Mouse (Mus musculus) midbrain, embryonic 15.5 days (tissue): ENCODE measurements at regions not wholly inside any gene's neighbourhood (a gene's known extent, or its start where the extent isn't known, plus 50 kb on each side); places are given as distances from the start of the nearest gene placed in this dataset.

Experiments used
- ATAC-seq: fragments of 200-750 bp; cut with Nextera tagmentation; replicated peaks from 2 replicates; pipeline ENCODE4 v1.8.0; 2017; ENCODE audit warnings: moderate TSS enrichment
- H3K27ac ChIP-seq: fragments of 300-500 bp; sonication (generic); 2 replicates; pipeline ENCODE4 v1.5.1; 2015; ENCODE audit warnings: mild to moderate bottlenecking, inconsistent platforms
- H3K27me3 ChIP-seq: fragments of 300-500 bp; sonication (generic); replicated peaks from 2 replicates; pipeline ENCODE4 v1.6.1; 2015; ENCODE audit warnings: inconsistent platforms
- H3K36me3 ChIP-seq: fragments of 300-500 bp; sonication (generic); replicated peaks from 2 replicates; pipeline ENCODE4 v1.6.1; 2015; ENCODE audit warnings: inconsistent platforms
- H3K4me1 ChIP-seq: fragments of 300-500 bp; sonication (generic); 2 replicates; pipeline ENCODE4 v1.6.1; 2015; ENCODE audit warnings: inconsistent platforms
- H3K4me2 ChIP-seq: fragments of 300-500 bp; sonication (generic); 2 replicates; pipeline ENCODE4 v1.6.1; 2015; ENCODE audit warnings: inconsistent platforms, mild to moderate bottlenecking, moderate library complexity
- H3K4me3 ChIP-seq: fragments of 300-500 bp; sonication (generic); 2 replicates; pipeline ENCODE4 v1.5.1; 2015; ENCODE audit warnings: mild to moderate bottlenecking, inconsistent platforms
- H3K9ac ChIP-seq: fragments of 300-500 bp; sonication (generic); 2 replicates; pipeline ENCODE4 v1.6.1; 2015; ENCODE audit warnings: mild to moderate bottlenecking, inconsistent platforms
- H3K9me3 ChIP-seq: fragments of 300-500 bp; sonication (generic); 2 replicates; pipeline ENCODE4 v1.6.1; 2016; ENCODE audit warnings: inconsistent platforms
- WGBS: fragments of 180-500 bp; shearing (Covaris S2); methylation state at CpG from one replicate; pipeline ENCODE4 v1.1.7; 2015; ENCODE audit warnings: mixed read lengths; 5-methylcytosine and 5-hydroxymethylcytosine counted together

DNA sequence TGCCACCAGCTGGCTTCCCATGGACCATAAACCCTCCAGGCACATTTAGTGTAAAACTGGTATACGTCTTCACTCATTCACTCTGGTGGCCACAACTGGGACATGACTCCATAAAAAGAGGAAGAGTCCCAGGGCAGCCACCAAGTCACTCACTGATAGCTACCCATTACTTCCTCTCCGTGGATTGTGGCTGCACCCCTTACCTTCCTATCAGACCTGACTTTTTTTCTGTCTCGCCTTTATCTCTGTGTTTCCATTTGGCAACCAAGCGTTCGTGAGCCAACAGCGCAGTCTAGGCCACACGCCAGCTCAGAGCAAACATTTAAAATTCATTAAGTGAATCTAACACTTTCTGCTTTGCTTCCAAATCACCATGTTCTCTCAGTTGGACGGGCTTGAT is 53.9 kb upstream of the Slc44a1 start:
- Histone ChIP-seq H3K9me3 (no peaks in the 10 kb centered on the region), H3K27me3 (no peaks in the 10 kb centered on the region), H3K9ac (no peak overlapping the region), H3K4me1 (no peaks in the 10 kb centered on the region), H3K36me3 (no peaks in the 10 kb centered on the region), H3K4me3 (no peak overlapping the region), H3K27ac (no peak overlapping the region), H3K4me2 (no peak overlapping the region)
- WGBS: 88% methylated on average over 8 of the region's 8 CpGs
- ATAC-seq: no peak

DNA sequence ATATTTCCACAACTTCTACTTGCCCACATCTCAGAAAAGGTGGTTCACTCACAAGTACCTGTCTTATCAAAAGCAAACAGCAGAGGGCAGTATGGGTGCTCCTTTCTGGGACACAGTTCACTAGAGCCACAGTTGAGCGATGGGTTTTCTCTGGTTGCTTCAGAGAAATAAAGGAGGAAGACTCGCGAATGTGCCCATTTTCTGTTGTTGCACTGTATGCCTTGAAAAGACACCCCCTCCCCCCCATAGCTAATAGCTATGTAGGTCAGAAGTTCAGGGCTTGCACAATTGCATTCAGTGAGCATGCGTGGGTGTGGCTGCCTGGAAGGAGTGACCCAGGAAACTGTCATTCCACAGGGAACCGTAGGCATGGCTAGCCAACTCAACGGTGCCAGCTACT is 55.5 kb upstream of the Slc44a1 start:
- H3K9me3 ChIP-seq: no peaks in the 10 kb centered on the region
- H3K36me3 ChIP-seq: no peaks in the 10 kb centered on the region
- no peak overlapping the region for H3K4me3 ChIP-seq
- peak overlapping the region; percentile 17; the same call in 1 of the 2 replicates for H3K4me2 ChIP-seq
- 35% methylated on average over 6 of the region's 6 CpGs for WGBS
- no peak overlapping the region for H3K27ac ChIP-seq
- no peak overlapping the region for H3K9ac ChIP-seq
- no peaks in the 10 kb centered on the region for H3K27me3 ChIP-seq
- no peaks in the 10 kb centered on the region for H3K4me1 ChIP-seq
- ATAC-seq: peak; percentile 50

DNA sequence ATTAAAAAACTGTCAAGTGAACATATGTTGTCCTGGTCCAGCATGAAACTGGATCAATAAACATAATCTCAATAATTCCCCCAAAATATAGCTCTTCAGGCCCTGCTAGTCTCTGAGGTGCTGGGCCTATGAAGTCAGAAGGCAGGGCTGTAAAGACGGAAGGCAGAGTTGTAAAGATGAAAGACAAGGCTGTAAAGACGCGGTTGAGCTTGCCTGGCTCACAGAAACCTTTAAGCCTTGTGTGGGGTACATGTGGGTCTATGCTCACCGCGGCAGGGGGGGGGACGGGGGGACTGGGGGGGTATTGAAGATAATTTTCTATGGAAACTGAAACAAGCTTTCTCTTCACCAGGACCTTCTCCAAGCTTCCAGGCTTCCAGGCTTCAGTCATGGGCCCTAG is 56.1 kb upstream of the Slc44a1 start:
- no peak overlapping the region for H3K27ac ChIP-seq
- 89% methylated on average over 6 of the region's 6 CpGs for WGBS
- no peak overlapping the region for H3K9ac ChIP-seq
- no peak overlapping the region for H3K4me2 ChIP-seq
- H3K27me3 ChIP-seq: no peaks in the 10 kb centered on the region
- no peaks in the 10 kb centered on the region for H3K4me1 ChIP-seq
- no peaks in the 10 kb centered on the region for H3K9me3 ChIP-seq
- 0 out of 2 replicates have a peak, but pooled peaks have one; percentile 9 for ATAC-seq
- no peak overlapping the region for H3K4me3 ChIP-seq
- H3K36me3 ChIP-seq: no peaks in the 10 kb centered on the region

DNA sequence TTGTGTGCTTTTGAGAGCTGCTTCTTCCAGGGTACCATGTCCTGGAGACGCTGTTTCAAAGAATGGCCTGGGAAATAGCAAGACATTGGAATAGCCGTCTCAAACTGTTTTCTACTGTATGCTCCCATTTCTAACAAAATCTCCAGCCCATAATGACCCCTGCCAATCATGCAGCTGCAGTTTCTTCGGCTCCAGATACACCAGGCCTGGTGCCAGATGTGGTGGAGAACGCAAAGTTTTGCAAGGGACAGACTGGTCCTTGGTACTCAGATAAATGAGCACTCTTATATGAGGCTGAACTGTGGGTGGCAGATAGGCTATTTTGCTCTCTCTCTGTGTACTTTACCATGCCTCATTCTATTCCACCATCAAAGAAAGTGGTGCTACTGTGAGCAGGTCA is 58.2 kb upstream of the Slc44a1 start:
- Histone ChIP-seq H3K4me3 (no peak overlapping the region), H3K36me3 (no peaks in the 10 kb centered on the region), H3K4me1 (no peaks in the 10 kb centered on the region), H3K27ac (no peak overlapping the region), H3K9ac (no peak overlapping the region), H3K4me2 (no peak overlapping the region), H3K9me3 (no peaks in the 10 kb centered on the region), H3K27me3 (no peaks in the 10 kb centered on the region)
- 62% methylated on average over 4 of the region's 4 CpGs for WGBS
- ATAC-seq: peak; percentile 51; the same call in 1 of the 2 replicates

DNA sequence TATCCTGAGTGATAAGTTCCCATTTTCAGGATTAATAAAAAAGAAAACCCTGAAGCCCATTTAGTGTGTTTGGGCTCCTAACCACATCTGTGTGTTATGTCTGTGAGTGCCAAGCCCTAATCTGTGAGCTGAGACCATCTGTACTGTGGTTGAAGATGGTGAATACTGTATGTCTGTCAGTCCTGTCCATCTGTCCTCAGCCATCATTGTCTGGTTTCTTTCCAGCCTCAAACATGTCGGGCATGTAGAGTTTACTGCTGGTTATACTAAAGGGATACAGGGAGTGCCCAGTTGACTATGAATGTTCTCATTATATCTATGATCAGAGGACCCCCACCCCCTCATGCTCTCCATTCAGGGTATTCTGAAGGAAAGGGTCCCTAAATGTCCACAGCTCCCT is 60.4 kb upstream of the Slc44a1 start:
- no peak overlapping the region for H3K9ac ChIP-seq
- no peaks in the 10 kb centered on the region for H3K27me3 ChIP-seq
- H3K9me3 ChIP-seq: no peaks in the 10 kb centered on the region
- H3K36me3 ChIP-seq: no peaks in the 10 kb centered on the region
- no peak for ATAC-seq
- no peak overlapping the region for H3K4me3 ChIP-seq
- 84% methylated on average over 1 of the region's 1 CpGs for WGBS
- H3K4me2 ChIP-seq: no peak overlapping the region
- no peak overlapping the region for H3K27ac ChIP-seq
- H3K4me1 ChIP-seq: no peaks in the 10 kb centered on the region

DNA sequence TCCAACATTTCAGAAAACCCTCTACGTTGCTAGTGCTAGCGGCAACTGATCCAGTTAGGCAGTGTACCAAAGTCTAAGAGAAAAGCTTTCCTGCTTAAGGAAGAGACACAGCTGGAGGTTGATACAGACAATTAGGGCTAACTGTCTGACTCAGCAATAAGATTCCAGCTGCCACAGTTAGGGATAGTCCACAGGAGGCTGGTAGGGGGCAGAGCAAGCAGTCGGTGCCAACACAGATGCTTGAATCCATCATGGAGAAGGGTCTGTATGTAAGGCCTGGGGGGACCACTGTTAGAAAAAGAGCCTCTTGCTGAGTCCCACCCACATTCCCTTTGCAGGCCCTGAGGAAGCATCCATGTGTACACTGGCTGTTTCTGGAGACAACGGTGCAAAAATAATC is 63.2 kb upstream of the Slc44a1 start:
- Histone ChIP-seq H3K9ac (no peak overlapping the region), H3K36me3 (no peaks in the 10 kb centered on the region), H3K4me2 (no peak overlapping the region), H3K27me3 (no peaks in the 10 kb centered on the region), H3K9me3 (no peaks in the 10 kb centered on the region), H3K27ac (no peak overlapping the region), H3K4me3 (no peak overlapping the region), H3K4me1 (no peaks in the 10 kb centered on the region)
- no peak for ATAC-seq
- 68% methylated on average over 4 of the region's 4 CpGs for WGBS

DNA sequence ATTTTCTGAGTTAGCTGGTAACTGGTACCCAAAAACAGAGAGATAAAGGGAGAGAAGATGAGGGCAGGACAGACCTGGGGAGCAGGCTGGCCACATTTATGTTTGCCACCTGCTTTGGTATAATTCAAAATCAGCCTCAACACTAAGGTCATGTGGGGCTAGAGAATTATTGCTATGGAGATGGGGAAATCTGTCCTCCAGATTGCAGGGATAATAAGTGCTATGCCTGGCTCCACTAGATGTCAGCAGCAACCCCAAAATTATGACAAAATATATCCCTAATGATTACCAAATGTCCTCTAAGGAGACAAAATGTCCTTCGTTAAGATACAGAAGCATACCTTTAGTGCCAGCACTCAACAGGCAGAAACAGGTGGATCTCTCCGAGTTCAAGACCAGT is 83.8 kb upstream of the Slc44a1 start:
- no peak for ATAC-seq
- 73% methylated on average over 2 of the region's 2 CpGs for WGBS

DNA sequence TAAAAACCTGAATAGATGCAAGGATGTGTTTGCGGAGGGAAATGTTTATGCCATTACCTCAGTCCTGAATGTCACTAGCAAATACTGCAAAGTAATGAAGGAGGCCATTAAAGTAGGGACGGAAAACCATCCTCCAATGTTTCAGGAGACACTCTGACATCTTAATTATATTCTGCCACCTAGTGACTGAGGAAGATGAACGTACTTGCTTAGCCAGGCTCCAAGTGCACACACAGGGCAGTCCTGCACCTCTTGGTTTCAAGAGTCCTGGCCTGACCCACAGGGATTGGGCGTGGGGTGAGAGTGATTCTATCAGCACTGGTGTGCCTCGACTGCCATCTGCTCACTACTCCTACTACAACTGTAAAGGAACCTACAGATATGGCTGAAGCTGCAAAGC is 85.3 kb upstream of the Slc44a1 start:
- Histone ChIP-seq H3K36me3 (no peaks in the 10 kb centered on the region), H3K4me1 (0 out of 2 replicates have a peak, but pooled peaks cover 2% of the 10 kb centered on the region), H3K27ac (no peak overlapping the region), H3K27me3 (no peaks in the 10 kb centered on the region), H3K9me3 (no peaks in the 10 kb centered on the region), H3K4me3 (no peak overlapping the region), H3K4me2 (no peak overlapping the region), H3K9ac (no peak overlapping the region)
- ATAC-seq: peak; percentile 70; the same call in 1 of the 2 replicates
- WGBS: 31% methylated on average over 5 of the region's 5 CpGs

More for the DNA sequence above, 83.8 kb upstream of the Slc44a1 start:
- Histone ChIP-seq H3K4me2 (no peak overlapping the region), H3K4me1 (0 out of 2 replicates have a peak, but pooled peaks cover 2% of the 10 kb centered on the region), H3K9ac (no peak overlapping the region), H3K4me3 (no peak overlapping the region), H3K27me3 (no peaks in the 10 kb centered on the region), H3K36me3 (no peaks in the 10 kb centered on the region), H3K9me3 (no peaks in the 10 kb centered on the region), H3K27ac (no peak overlapping the region)

DNA sequence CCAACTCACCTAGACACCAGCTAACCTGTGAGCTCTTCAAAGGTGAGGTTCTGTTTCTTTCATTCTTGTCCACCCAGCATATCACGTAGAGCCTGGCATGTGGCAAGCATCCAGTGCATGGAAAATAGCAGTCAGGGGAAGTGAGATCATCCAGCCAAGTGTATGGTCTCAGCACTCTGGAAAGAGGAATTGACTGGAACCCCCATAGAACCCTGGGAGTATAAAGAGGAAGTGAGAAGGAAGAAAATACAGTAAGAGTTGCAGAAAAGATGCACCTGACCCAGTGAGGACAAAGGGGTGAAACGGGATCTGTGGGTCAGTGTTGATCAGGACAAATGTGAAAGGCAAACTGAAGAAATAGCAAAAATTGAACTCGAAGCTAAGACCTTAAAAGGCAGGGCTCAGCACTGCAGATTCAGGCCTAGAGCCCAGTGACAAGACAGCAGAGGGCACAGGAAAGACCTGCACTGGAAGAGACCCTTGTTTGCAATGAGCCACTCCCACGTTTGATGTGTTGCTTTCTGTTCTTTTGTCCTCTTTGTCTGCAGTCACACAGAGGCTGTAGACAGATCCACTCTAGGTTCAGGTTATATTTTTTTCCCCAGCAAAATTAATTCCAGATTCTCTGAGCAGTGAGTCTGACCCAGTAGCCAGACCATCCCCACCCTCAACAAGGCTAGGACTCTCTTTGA is 86.7 kb upstream of the Slc44a1 start:
- Histone ChIP-seq H3K4me3 (no peak overlapping the region), H3K27me3 (no peaks in the 10 kb centered on the region), H3K9me3 (no peaks in the 10 kb centered on the region), H3K4me2 (no peak overlapping the region), H3K4me1 (0 out of 2 replicates have a peak, but pooled peaks cover 2% of the 10 kb centered on the region), H3K9ac (no peak overlapping the region), H3K27ac (no peak overlapping the region), H3K36me3 (no peaks in the 10 kb centered on the region)
- ATAC-seq: no peak
- 64% methylated on average over 4 of the region's 4 CpGs for WGBS

DNA sequence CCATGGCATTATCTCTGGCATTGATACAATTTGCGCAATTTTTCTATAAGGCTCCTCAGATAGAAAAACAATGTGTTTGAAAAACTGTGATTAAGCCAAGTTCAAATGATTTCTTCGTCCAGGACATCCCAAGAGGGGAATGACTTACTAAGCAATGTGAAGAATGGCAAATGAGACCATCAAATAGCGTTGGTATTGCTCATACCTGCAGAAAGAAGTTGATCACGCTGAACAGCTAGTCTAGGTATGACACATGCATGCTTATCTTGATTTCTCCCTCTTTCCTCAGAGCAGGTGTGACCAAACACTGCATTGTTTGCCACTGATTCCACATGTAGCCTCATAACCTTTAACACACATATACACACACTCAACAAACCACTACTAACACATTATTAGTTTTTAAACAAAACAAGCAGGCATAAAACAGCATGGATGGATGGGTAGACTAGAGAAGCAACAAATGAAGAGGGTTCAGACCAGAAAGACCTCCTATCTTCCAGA is 89.1 kb upstream of the Slc44a1 start:
- Histone ChIP-seq H3K4me2 (no peak overlapping the region), H3K36me3 (no peaks in the 10 kb centered on the region), H3K9me3 (no peaks in the 10 kb centered on the region), H3K9ac (no peak overlapping the region), H3K4me3 (no peak overlapping the region), H3K4me1 (0 out of 2 replicates have a peak, but pooled peaks cover 2% of the 10 kb centered on the region), H3K27ac (no peak overlapping the region), H3K27me3 (no peaks in the 10 kb centered on the region)
- no peak for ATAC-seq
- WGBS: 91% methylated on average over 4 of the region's 4 CpGs

DNA sequence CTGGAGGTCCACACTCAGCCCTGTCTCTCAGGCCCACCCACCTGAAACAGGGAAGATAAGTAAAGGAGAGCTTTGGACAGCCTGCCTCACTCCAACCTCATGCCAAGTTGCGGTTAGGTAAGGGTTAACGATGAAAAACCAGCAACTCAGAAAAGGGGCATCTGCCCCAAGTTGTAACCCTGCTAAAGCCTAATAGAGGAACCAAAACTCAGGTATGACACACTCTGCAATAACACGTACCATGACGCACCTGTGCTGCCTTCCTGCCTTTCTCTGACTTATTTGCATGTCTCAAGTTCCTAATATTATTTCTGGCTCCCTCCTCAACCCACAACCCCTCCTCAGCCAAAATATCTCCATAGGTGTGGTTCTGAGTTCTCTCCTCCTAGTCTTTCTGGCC is 94.9 kb upstream of the Slc44a1 start:
- H3K4me2 ChIP-seq: no peak overlapping the region
- H3K4me1 ChIP-seq: no peaks in the 10 kb centered on the region
- no peak overlapping the region for H3K4me3 ChIP-seq
- H3K9me3 ChIP-seq: no peaks in the 10 kb centered on the region
- no peak overlapping the region for H3K9ac ChIP-seq
- ATAC-seq: no peak
- H3K27ac ChIP-seq: no peak overlapping the region
- WGBS: 95% methylated on average over 4 of the region's 4 CpGs
- H3K27me3 ChIP-seq: no peaks in the 10 kb centered on the region
- H3K36me3 ChIP-seq: no peaks in the 10 kb centered on the region

DNA sequence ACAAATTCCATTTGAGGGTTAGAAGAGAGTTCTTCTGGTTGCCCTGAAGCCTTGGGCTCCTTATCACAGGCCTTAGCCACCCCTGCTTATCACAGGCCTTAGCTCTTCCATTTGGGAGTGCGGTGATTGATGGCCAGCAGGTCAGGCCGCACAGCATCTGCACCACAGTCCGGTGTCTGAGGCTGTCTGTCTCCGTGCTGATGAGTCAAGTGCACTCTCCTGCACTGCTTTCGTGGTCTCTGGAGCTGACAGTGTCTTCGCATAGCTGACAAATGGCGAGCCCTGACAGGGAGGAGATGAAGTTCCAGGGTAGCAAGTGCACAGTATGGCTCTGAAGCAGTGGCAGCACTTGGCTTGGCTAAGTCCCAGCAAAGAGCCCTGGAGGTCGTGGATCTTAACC is 95.7 kb upstream of the Slc44a1 start:
- Histone ChIP-seq H3K27ac (no peak overlapping the region), H3K27me3 (no peaks in the 10 kb centered on the region), H3K9ac (no peak overlapping the region), H3K4me3 (no peak overlapping the region), H3K9me3 (no peaks in the 10 kb centered on the region), H3K4me2 (no peak overlapping the region), H3K36me3 (no peaks in the 10 kb centered on the region), H3K4me1 (no peaks in the 10 kb centered on the region)
- WGBS: 85% methylated on average over 8 of the region's 8 CpGs
- ATAC-seq: no peak

DNA sequence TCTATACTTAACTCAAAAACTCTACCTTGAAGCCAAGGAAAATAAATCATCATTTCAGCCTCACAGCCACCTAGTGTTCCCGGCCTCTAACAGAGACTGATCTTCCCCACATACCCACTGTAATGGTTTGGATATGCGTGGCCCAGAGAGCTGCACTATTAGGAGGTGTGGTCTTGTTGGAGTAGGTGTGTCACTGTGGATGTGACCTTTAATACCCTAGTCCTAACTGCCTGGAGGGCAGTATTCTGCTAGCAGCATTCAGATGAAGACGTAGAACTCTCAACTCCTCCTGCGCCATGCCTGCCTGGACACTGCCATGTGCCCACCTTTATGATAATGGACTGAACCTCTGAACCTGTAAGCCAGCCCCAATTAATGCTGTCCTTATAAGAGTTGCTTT is 99.0 kb upstream of the Slc44a1 start:
- H3K27me3 ChIP-seq: no peaks in the 10 kb centered on the region
- H3K9me3 ChIP-seq: no peaks in the 10 kb centered on the region
- no peak overlapping the region for H3K4me2 ChIP-seq
- no peaks in the 10 kb centered on the region for H3K4me1 ChIP-seq
- WGBS: 98% methylated on average over 4 of the region's 4 CpGs
- no peak overlapping the region for H3K27ac ChIP-seq
- no peak overlapping the region for H3K9ac ChIP-seq
- H3K4me3 ChIP-seq: no peak overlapping the region
- no peak for ATAC-seq
- H3K36me3 ChIP-seq: no peaks in the 10 kb centered on the region
